Mouse (Mus musculus): ENCODE data around the gene Gm10436. TPM values are rescaled to one million over a fixed set of nuclear protein-coding genes. Genes with fewer than 3 reads are reported as not detected.

Gene Gm10436
- polyA plus RNA-seq (2012; rRNA removed), result not detected in 2 replicates

DNA sequence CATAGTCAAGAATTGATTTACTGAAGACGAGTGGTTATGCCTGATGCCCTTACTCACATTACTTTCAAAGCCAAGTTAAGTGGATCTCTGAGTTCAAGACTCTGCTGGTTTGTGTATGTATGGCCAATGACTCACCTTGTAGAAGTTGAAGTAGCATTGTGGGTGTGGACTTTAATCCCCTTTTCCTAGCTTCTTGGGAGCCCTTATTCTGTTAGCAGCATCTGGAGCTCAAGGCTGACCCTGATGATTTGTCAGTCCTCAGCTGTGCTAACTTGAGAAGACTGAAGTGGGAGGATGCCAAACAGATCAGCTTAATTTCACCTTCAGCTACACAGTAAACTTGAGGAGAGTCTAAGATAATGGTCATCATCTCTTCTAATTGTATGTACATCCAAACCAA is at the start of gene Gm10436:
Gene Gm10436 (minus strand): TSS at position 101 of the 400 bp plus-strand sequence.

Other genes with a start within 250 kb of the Gm10436 start
- gene Gm2042, start 228.0 kb downstream of the Gm10436 start, polyA plus RNA-seq (2012; rRNA removed), result not detected in 2 replicates
- gene Gm2075, start 170.3 kb downstream of the Gm10436 start, polyA plus RNA-seq (2012; rRNA removed), result not detected in 2 replicates
- not detected in 2 replicates for gene Gm6803, start 163.3 kb downstream of the Gm10436 start, polyA plus RNA-seq (2012; rRNA removed)
- gene Gm2056, start 155.1 kb downstream of the Gm10436 start, polyA plus RNA-seq (2012; rRNA removed), result not detected in 2 replicates
- not detected in 2 replicates for gene Gm16368, start 98.4 kb downstream of the Gm10436 start, polyA plus RNA-seq (2012; rRNA removed)
- not detected in 2 replicates for gene Gm8332, start 68.0 kb upstream of the Gm10436 start, polyA plus RNA-seq (2012; rRNA removed)
- gene Gm5662, start 92.4 kb upstream of the Gm10436 start, polyA plus RNA-seq (2012; rRNA removed), result not detected in 2 replicates
- not detected in 2 replicates for gene Gm5039, start 141.9 kb upstream of the Gm10436 start, polyA plus RNA-seq (2012; rRNA removed)
- gene Adck1, start 178.4 kb upstream of the Gm10436 start, polyA plus RNA-seq (2012; rRNA removed), result 6.9 and 7.3 TPM in 2 replicates